Mouse (Mus musculus): ENCODE results near the gene Prdm11. TPM values are rescaled to one million over a fixed set of nuclear protein-coding genes. Genes with fewer than 3 reads are reported as not detected.

Gene Prdm11
- polyA plus RNA-seq, 1 experiment from 2014 or later, result 1.4 TPM

GRCm38 (mm10) chr2:93043449-93044157 is 2.4 kb downstream of the Prdm11 start:
- 95% methylated on average over 3 of the region's 3 CpGs for WGBS
- no peak for ATAC-seq
- Histone ChIP-seq H3K36me3 (ENCODE audit: poor library complexity, severe bottlenecking) (no peaks in the 10 kb centered on the region), H3K9ac (no peak overlapping the region), H3K27me3 (no peaks in the 10 kb centered on the region), H3K4me3 (no peak overlapping the region), H3K9me3 (replicated peaks) (no peaks in the 10 kb centered on the region), H3K4me2 (no peak overlapping the region), H3K4me1 (peaks cover 42% of the 10 kb centered on the region), H3K27ac (no peak overlapping the region)

GRCm38 (mm10) chr2:93041470-93041869 is 4.5 kb downstream of the Prdm11 start:
- H3K27me3 ChIP-seq, result no peaks in the 10 kb centered on the region
- no peak overlapping the region for H3K4me2 ChIP-seq

GRCm38 (mm10) chr2:93040841-93041240 is 5.1 kb downstream of the Prdm11 start:
- no peak overlapping the region for H3K4me3 ChIP-seq
- H3K27ac ChIP-seq, result 0 out of 2 replicates have a peak overlapping the region, but pooled peaks have one; percentile 12
- no peak for ATAC-seq
- no peaks in the 10 kb centered on the region for H3K27me3 ChIP-seq
- H3K9ac ChIP-seq, result 0 out of 2 replicates have a peak overlapping the region, but pooled peaks have one; percentile 2
- H3K4me1 ChIP-seq, result peaks cover 44% of the 10 kb centered on the region
- no peak overlapping the region for H3K4me2 ChIP-seq
- H3K36me3 ChIP-seq (ENCODE audit: poor library complexity, severe bottlenecking), result no peaks in the 10 kb centered on the region
- 81% methylated on average over 7 of the region's 7 CpGs for WGBS
- H3K9me3 ChIP-seq (replicated peaks), result no peaks in the 10 kb centered on the region

More at GRCm38 (mm10) chr2:93041470-93041869, 4.5 kb downstream of the Prdm11 start:
- 61% methylated on average over 6 of the region's 6 CpGs for WGBS
- Histone ChIP-seq H3K9ac (0 out of 2 replicates have a peak overlapping the region, but pooled peaks have one; percentile 2), H3K27ac (no peak overlapping the region), H3K9me3 (replicated peaks) (no peaks in the 10 kb centered on the region), H3K4me1 (peaks cover 41% of the 10 kb centered on the region), H3K4me3 (no peak overlapping the region), H3K36me3 (ENCODE audit: poor library complexity, severe bottlenecking) (no peaks in the 10 kb centered on the region)
- ATAC-seq, result no peak

GRCm38 (mm10) chr2:93039706-93040105 is 6.3 kb downstream of the Prdm11 start:
- 92% methylated on average over 5 of the region's 5 CpGs for WGBS
- Histone ChIP-seq H3K4me3 (no peak overlapping the region), H3K4me1 (peaks cover 47% of the 10 kb centered on the region), H3K27ac (no peak overlapping the region), H3K4me2 (no peak overlapping the region), H3K36me3 (ENCODE audit: poor library complexity, severe bottlenecking) (no peaks in the 10 kb centered on the region), H3K27me3 (no peaks in the 10 kb centered on the region), H3K9ac (no peak overlapping the region), H3K9me3 (replicated peaks) (no peaks in the 10 kb centered on the region)
- ATAC-seq, result no peak

GRCm38 (mm10) chr2:93039043-93039442 is 6.9 kb downstream of the Prdm11 start:
- H3K36me3 ChIP-seq (ENCODE audit: poor library complexity, severe bottlenecking), result no peaks in the 10 kb centered on the region
- no peak overlapping the region for H3K27ac ChIP-seq
- no peaks in the 10 kb centered on the region for H3K27me3 ChIP-seq
- no peak overlapping the region for H3K4me2 ChIP-seq
- WGBS, result 81% methylated on average over 3 of the region's 3 CpGs
- no peak for ATAC-seq
- H3K9ac ChIP-seq, result no peak overlapping the region
- peaks cover 40% of the 10 kb centered on the region for H3K4me1 ChIP-seq
- H3K4me3 ChIP-seq, result no peak overlapping the region
- H3K9me3 ChIP-seq (replicated peaks), result no peaks in the 10 kb centered on the region

DNA sequence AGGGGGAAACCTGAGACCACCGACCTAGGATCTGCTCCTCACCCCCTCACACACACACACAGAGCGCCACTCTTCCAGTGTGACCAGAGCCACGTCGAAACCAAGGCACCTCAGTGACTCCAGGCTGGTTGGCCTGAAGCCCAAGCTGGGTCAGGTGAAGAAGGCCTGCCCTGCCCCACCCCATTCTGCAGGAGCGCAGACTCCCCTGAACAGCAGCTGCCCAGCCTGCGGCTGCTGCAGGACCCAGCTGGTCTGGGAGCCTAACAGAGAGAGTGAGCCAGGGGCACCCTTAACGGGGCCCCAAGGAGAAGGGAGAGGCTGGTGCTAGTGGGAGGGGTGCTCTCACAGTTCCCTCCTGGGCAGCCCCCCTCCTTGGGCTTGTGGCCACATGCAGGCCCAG is 10.3 kb downstream of the Prdm11 start:
- no peak overlapping the region for H3K27ac ChIP-seq
- 11% methylated on average over 7 of the region's 7 CpGs for WGBS
- H3K36me3 ChIP-seq (ENCODE audit: poor library complexity, severe bottlenecking), result no peaks in the 10 kb centered on the region
- no peaks in the 10 kb centered on the region for H3K9me3 ChIP-seq (replicated peaks)
- H3K4me3 ChIP-seq, result no peak overlapping the region
- no peak overlapping the region for H3K4me2 ChIP-seq
- ATAC-seq, result no peak; the same call in 1 of the 2 replicates
- peak overlapping the region; percentile 36; the same call in 1 of the 2 replicates for H3K9ac ChIP-seq
- H3K27me3 ChIP-seq, result no peaks in the 10 kb centered on the region
- H3K4me1 ChIP-seq, result peaks cover 42% of the 10 kb centered on the region

GRCm38 (mm10) chr2:93032651-93033050 is 13.3 kb downstream of the Prdm11 start:
- no peak overlapping the region for H3K9ac ChIP-seq
- WGBS, result 76% methylated on average over 11 of the region's 11 CpGs
- no peak overlapping the region for H3K4me2 ChIP-seq
- no peak overlapping the region; the same call in 1 of the 2 replicates for H3K27ac ChIP-seq
- peaks cover 7% of the 10 kb centered on the region; the same call in 1 of the 2 replicates for H3K36me3 ChIP-seq (ENCODE audit: poor library complexity, severe bottlenecking)
- H3K4me1 ChIP-seq, result peaks cover 49% of the 10 kb centered on the region
- no peaks in the 10 kb centered on the region for H3K27me3 ChIP-seq
- no peak overlapping the region for H3K4me3 ChIP-seq
- no peak for ATAC-seq
- no peaks in the 10 kb centered on the region for H3K9me3 ChIP-seq (replicated peaks)

- Histone ChIP-seq H3K36me3 (ENCODE audit: poor library complexity, severe bottlenecking) (peaks cover 7% of the 10 kb centered on the region; the same call in 1 of the 2 replicates), H3K4me1 (peaks cover 49% of the 10 kb centered on the region), H3K27me3 (no peaks in the 10 kb centered on the region), H3K4me3 (no peak overlapping the region), H3K9me3 (replicated peaks) (no peaks in the 10 kb centered on the region), H3K27ac (no peak overlapping the region), H3K9ac (no peak overlapping the region), H3K4me2 (no peak overlapping the region)
- ATAC-seq, result no peak
- WGBS, result 60% methylated on average over 8 of the region's 8 CpGs
Measured at GRCm38 (mm10) chr2:93032049-93032448, 13.9 kb downstream of the Prdm11 start.

- WGBS, result 68% methylated on average over 9 of the region's 9 CpGs
- Histone ChIP-seq H3K27ac (no peak overlapping the region; the same call in 1 of the 2 replicates), H3K4me3 (no peak overlapping the region), H3K9me3 (replicated peaks) (no peaks in the 10 kb centered on the region), H3K9ac (0 out of 2 replicates have a peak overlapping the region, but pooled peaks have one; percentile 43), H3K4me2 (no peak overlapping the region), H3K4me1 (peaks cover 44% of the 10 kb centered on the region), H3K36me3 (ENCODE audit: poor library complexity, severe bottlenecking) (peaks cover 7% of the 10 kb centered on the region; the same call in 1 of the 2 replicates), H3K27me3 (no peaks in the 10 kb centered on the region)
- ATAC-seq, result no peak
Measured at GRCm38 (mm10) chr2:93031021-93031420, 14.9 kb downstream of the Prdm11 start.

DNA sequence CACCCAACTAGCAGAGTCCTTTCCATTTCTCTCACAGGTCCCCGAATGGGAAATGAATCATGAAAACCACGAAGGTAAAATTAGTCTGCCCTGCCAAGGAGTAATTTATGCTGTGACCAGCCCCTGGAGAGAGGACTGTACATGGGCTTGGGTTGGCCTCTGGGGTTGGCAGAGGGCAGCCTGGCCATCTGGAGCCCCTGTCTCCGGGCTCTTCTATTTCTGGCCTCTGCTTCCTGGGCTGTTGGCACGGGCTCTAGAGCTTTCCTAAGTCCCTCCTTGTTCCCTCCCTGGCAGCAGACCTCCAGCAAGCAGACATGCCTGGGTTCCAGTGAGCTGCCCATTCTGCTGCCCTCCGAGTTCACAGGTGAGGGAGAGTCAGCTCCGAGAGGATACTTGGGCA is 15.9 kb downstream of the Prdm11 start:
- Histone ChIP-seq H3K9ac (no peak overlapping the region), H3K27me3 (no peaks in the 10 kb centered on the region), H3K9me3 (replicated peaks) (no peaks in the 10 kb centered on the region), H3K4me1 (peaks cover 35% of the 10 kb centered on the region), H3K27ac (no peak overlapping the region), H3K4me2 (no peak overlapping the region), H3K4me3 (no peak overlapping the region), H3K36me3 (ENCODE audit: poor library complexity, severe bottlenecking) (peaks cover 7% of the 10 kb centered on the region; the same call in 1 of the 2 replicates)
- WGBS, result 79% methylated on average over 6 of the region's 6 CpGs
- no peak for ATAC-seq

- Histone ChIP-seq H3K36me3 (ENCODE audit: poor library complexity, severe bottlenecking) (peaks cover 7% of the 10 kb centered on the region; the same call in 1 of the 2 replicates), H3K4me3 (no peak overlapping the region), H3K27me3 (no peaks in the 10 kb centered on the region), H3K27ac (no peak overlapping the region), H3K4me2 (no peak overlapping the region), H3K4me1 (peaks cover 35% of the 10 kb centered on the region), H3K9me3 (replicated peaks) (no peaks in the 10 kb centered on the region), H3K9ac (no peak overlapping the region)
- WGBS, result 34% methylated on average over 14 of the region's 14 CpGs
- peak; percentile 11; the same call in 1 of the 2 replicates for ATAC-seq
Measured at GRCm38 (mm10) chr2:93029267-93030060, 16.5 kb downstream of the Prdm11 start.

DNA sequence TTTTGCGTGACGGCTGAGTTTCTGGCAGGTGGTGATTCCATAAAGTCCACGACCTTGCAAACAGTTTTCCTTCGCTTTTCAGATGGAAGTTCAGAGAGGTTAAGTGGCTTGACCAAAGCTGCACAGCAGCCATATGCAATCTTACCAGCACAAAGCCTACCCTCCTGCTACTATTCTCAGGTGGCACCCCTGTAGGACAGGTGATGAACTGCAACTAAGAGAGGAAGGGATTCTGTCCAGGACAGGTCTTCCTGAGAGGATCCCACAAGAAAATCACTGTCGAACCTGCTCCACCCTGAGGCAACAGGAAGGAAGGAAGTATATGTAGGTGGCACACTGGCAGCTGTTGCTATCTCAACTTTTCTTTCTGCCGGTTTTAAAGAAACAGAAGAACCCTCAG is 17.1 kb downstream of the Prdm11 start:
- no peak overlapping the region for H3K4me3 ChIP-seq
- H3K4me2 ChIP-seq, result no peak overlapping the region
- H3K27ac ChIP-seq, result no peak overlapping the region
- H3K27me3 ChIP-seq, result no peaks in the 10 kb centered on the region
- 69% methylated on average over 6 of the region's 6 CpGs for WGBS
- ATAC-seq, result no peak
- H3K9me3 ChIP-seq (replicated peaks), result 0 out of 2 replicates have a peak, but pooled peaks cover 2% of the 10 kb centered on the region
- H3K4me1 ChIP-seq, result peaks cover 35% of the 10 kb centered on the region
- H3K36me3 ChIP-seq (ENCODE audit: poor library complexity, severe bottlenecking), result peaks cover 11% of the 10 kb centered on the region; the same call in 1 of the 2 replicates
- no peak overlapping the region for H3K9ac ChIP-seq
